Mouse (Mus musculus) midbrain, embryonic 14.5 days (tissue): ENCODE measurements at regions not wholly inside any gene's neighbourhood (a gene's known extent, or its start where the extent isn't known, plus 50 kb on each side); places are given as distances from the start of the nearest gene placed in this dataset.
A peak's percentile ranks its signal among the peaks of the same experiment; 100 is the strongest.

ENCODE experiments used
- ATAC-seq: fragments of 200-750 bp; cut with Nextera tagmentation; 2 replicates; pipeline ENCODE4 v1.8.0; 2017; ENCODE audit warnings: moderate number of reproducible peaks, moderate library complexity; ENCODE audit not compliant: low FRiP score, low TSS enrichment
- DNase-seq: peaks from one replicate; pipeline ENCODE4 v3.0.0-alpha.2; 2015
- H3K27ac ChIP-seq: fragments of 300-500 bp; sonication (generic); replicated peaks from 2 replicates; pipeline ENCODE4 v1.5.1; 2014; ENCODE audit warnings: mild to moderate bottlenecking, low read depth, low read length, moderate library complexity
- H3K27me3 ChIP-seq: fragments of 300-500 bp; sonication (generic); 2 replicates; pipeline ENCODE4 v1.6.1; 2014; ENCODE audit warnings: low read length, control low read depth, mixed read lengths; ENCODE audit not compliant: control insufficient read depth, insufficient read depth
- H3K36me3 ChIP-seq: fragments of 300-500 bp; sonication (generic); 2 replicates; pipeline ENCODE4 v1.6.1; 2014; ENCODE audit warnings: low read length, control low read depth; ENCODE audit not compliant: control insufficient read depth, insufficient read depth
- H3K4me1 ChIP-seq: fragments of 300-500 bp; sonication (generic); 2 replicates; pipeline ENCODE4 v1.6.1; 2014; ENCODE audit warnings: mild to moderate bottlenecking, antibody characterized with exemption, low read length, control low read depth; ENCODE audit not compliant: control insufficient read depth, insufficient read depth
- H3K4me2 ChIP-seq: fragments of 300-500 bp; sonication (generic); 2 replicates; pipeline ENCODE4 v1.6.1; 2014; ENCODE audit warnings: mild to moderate bottlenecking, low read length, moderate library complexity
- H3K4me3 ChIP-seq: fragments of 300-500 bp; sonication (generic); replicated peaks from 2 replicates; pipeline ENCODE4 v1.5.1; 2014; ENCODE audit warnings: low read depth, low read length
- H3K9ac ChIP-seq: fragments of 300-500 bp; sonication (generic); replicated peaks from 2 replicates; pipeline ENCODE4 v1.6.1; 2014; ENCODE audit warnings: mild to moderate bottlenecking, low read length, moderate library complexity
- H3K9me3 ChIP-seq: fragments of 300-500 bp; sonication (generic); 2 replicates; pipeline ENCODE4 v1.6.1; 2016; ENCODE audit warnings: low read length, control low read depth, mixed read lengths; ENCODE audit not compliant: control insufficient read depth
- WGBS: fragments of 180-500 bp; shearing (Covaris S2); extraction: QIAGEN DNeasy Blood & Tissue Kit; methylation state at CpG from one replicate; pipeline ENCODE4 v1.1.7; 2014; 5-methylcytosine and 5-hydroxymethylcytosine counted together

- ATAC-seq (no peak), DNase-seq (no peak)
- Histone ChIP-seq H3K4me1 (peaks cover 17% of the 10 kb centered on the region), H3K9ac (no peak overlapping the region), H3K36me3 (no peaks in the 10 kb centered on the region), H3K27ac (no peak overlapping the region), H3K4me3 (no peak overlapping the region), H3K9me3 (no peaks in the 10 kb centered on the region), H3K4me2 (no peak overlapping the region), H3K27me3 (no peaks in the 10 kb centered on the region)
- 80% methylated on average over 3 of the region's 3 CpGs for WGBS
Measured at GRCm38 (mm10) chr2:34074066-34074465, 186.3 kb upstream of the Mvb12b start.

DNA sequence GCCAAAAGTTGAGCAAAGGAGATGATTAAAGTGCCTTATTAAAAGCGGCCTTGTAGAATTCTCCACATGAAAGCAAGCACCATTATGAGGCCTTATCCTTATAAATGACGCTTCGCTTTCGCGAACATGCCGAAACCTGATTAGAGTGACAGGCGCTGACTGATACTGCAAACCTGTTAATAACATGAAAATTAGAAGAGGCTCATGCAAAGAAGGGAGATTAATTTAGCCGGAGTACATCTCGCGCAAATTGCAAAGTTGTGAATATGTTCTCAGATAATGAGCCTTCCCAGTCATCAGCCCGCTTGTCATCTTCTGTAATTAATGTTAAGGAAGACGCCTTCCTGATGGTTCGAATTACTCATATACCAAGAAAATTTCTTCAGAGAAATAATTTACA lies 177.8 kb upstream of the Mvb12b start:
- no peak for ATAC-seq
- H3K9me3 ChIP-seq = no peaks in the 10 kb centered on the region
- H3K27ac ChIP-seq = no peak overlapping the region; the same call in 1 of the 2 replicates
- H3K4me2 ChIP-seq = no peak overlapping the region
- no peak overlapping the region for H3K9ac ChIP-seq
- H3K4me3 ChIP-seq = no peak overlapping the region
- H3K4me1 ChIP-seq = 0 out of 2 replicates have a peak, but pooled peaks cover 5% of the 10 kb centered on the region
- DNase-seq = peak; percentile 53
- no peaks in the 10 kb centered on the region for H3K27me3 ChIP-seq
- H3K36me3 ChIP-seq = no peaks in the 10 kb centered on the region
- WGBS = 71% methylated on average over 13 of the region's 13 CpGs

DNA sequence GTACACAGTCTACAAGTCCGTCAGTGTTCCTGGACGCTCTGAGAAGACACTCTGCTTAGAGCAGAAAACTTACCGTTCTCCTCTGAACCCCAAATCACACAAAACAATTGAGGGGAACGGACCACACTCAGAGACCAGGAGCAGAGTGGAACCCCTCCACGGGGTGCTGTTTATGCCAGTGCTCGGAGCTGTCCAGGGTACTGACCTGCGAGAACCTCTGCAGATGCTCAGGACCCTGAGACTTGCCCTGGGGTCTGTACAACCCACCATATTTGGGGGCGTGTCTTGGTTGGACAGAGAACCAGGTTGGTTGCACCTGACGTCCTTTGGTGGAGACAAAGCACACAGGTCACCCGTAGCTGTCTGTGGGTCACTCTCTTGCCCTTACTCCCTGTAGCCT lies 177.3 kb upstream of the Mvb12b start:
- WGBS = 53% methylated on average over 10 of the region's 10 CpGs
- Histone ChIP-seq H3K27me3 (no peaks in the 10 kb centered on the region), H3K9ac (no peak overlapping the region), H3K9me3 (no peaks in the 10 kb centered on the region), H3K4me2 (no peak overlapping the region), H3K36me3 (no peaks in the 10 kb centered on the region), H3K27ac (peak overlapping the region; percentile 46; the same call in 1 of the 2 replicates), H3K4me1 (0 out of 2 replicates have a peak, but pooled peaks cover 5% of the 10 kb centered on the region), H3K4me3 (no peak overlapping the region)
- ATAC-seq (no peak), DNase-seq (no peak)

- Histone ChIP-seq H3K27me3 (no peaks in the 10 kb centered on the region), H3K36me3 (no peaks in the 10 kb centered on the region), H3K9me3 (no peaks in the 10 kb centered on the region), H3K27ac (no peak overlapping the region; the same call in 1 of the 2 replicates), H3K4me1 (no peaks in the 10 kb centered on the region), H3K9ac (no peak overlapping the region), H3K4me2 (no peak overlapping the region), H3K4me3 (no peak overlapping the region)
- 64% methylated on average over 13 of the region's 13 CpGs for WGBS
- DNase-seq = no peak
- ATAC-seq = no peak
Measured at GRCm38 (mm10) chr2:34056552-34056951, 168.8 kb upstream of the Mvb12b start.

- WGBS = 86% methylated on average over 5 of the region's 5 CpGs
- Histone ChIP-seq H3K4me2 (no peak overlapping the region), H3K36me3 (no peaks in the 10 kb centered on the region), H3K27ac (no peak overlapping the region), H3K9me3 (no peaks in the 10 kb centered on the region), H3K4me3 (no peak overlapping the region), H3K4me1 (no peaks in the 10 kb centered on the region), H3K27me3 (no peaks in the 10 kb centered on the region), H3K9ac (no peak overlapping the region)
- ATAC-seq (no peak), DNase-seq (no peak)
Measured at GRCm38 (mm10) chr2:34043064-34043463, 155.3 kb upstream of the Mvb12b start.

- no peak overlapping the region for H3K4me2 ChIP-seq
- no peaks in the 10 kb centered on the region for H3K36me3 ChIP-seq
- H3K4me3 ChIP-seq = no peak overlapping the region
- no peaks in the 10 kb centered on the region for H3K9me3 ChIP-seq
- 60% methylated on average over 7 of the region's 7 CpGs for WGBS
- H3K27me3 ChIP-seq = no peaks in the 10 kb centered on the region
- DNase-seq (no peak), ATAC-seq (no peak)
- H3K27ac ChIP-seq = no peak overlapping the region
- no peak overlapping the region for H3K9ac ChIP-seq
- H3K4me1 ChIP-seq = no peaks in the 10 kb centered on the region
Measured at GRCm38 (mm10) chr2:34042336-34042735, 154.6 kb upstream of the Mvb12b start.

GRCm38 (mm10) chr2:34038982-34039381 lies 151.2 kb upstream of the Mvb12b start:
- WGBS = 64% methylated on average over 8 of the region's 8 CpGs

DNA sequence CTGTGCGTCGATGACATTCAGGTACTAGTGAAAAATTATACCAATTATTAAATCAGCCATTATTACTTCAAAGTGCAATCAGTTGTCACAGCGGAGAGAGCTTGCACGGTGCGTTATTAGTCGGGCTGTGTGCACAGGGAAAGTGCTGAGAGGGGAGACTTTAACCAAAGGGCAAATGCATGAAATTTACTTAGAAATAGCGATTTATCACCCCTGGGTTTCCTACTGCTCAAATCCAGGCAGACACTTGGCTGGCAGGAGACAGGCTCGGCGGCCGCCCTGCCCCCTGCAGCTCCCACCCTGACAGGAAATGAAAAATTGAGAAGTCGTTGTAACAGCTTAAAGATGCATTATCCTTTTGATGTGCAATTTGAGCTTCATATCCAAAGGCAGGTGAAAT lies 145.5 kb upstream of the Mvb12b start:
- H3K9ac ChIP-seq = peak overlapping the region; percentile 37; the same call in 1 of the 2 replicates

More at GRCm38 (mm10) chr2:34038982-34039381, 151.2 kb upstream of the Mvb12b start:
- ATAC-seq (no peak), DNase-seq (peak; percentile 47)
- Histone ChIP-seq H3K4me1 (peaks cover under 1% of the 10 kb centered on the region), H3K27me3 (no peaks in the 10 kb centered on the region), H3K9me3 (no peaks in the 10 kb centered on the region), H3K9ac (no peak overlapping the region), H3K36me3 (no peaks in the 10 kb centered on the region), H3K27ac (peak overlapping the region; percentile 57), H3K4me3 (no peak overlapping the region), H3K4me2 (no peak overlapping the region)

DNA sequence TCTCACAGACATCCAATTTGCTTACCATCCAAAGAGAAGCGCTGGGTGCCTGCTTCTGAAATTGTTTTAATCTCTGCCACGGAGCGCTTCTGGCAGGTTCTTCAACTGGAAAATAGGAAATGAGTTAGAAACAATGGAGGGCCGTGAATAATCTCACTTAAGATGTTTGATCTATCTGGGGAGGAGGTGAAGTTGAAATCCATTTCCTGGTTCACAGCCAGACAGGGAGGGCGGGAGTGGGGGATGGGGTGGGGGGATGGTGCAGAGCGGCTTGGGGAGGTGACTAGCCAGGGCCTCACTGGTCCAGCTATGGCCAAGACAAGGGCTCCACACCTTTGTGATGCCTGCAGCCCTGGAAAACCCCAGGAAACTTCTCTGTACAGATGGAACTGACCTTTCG lies 143.7 kb upstream of the Mvb12b start:
- H3K4me2 ChIP-seq = peak overlapping the region; percentile 1; the same call in 1 of the 2 replicates
- ATAC-seq (no peak), DNase-seq (no peak)
- H3K4me1 ChIP-seq = peaks cover 45% of the 10 kb centered on the region
- no peak overlapping the region for H3K9ac ChIP-seq
- no peaks in the 10 kb centered on the region for H3K36me3 ChIP-seq
- no peak overlapping the region for H3K4me3 ChIP-seq
- no peaks in the 10 kb centered on the region for H3K27me3 ChIP-seq
- H3K9me3 ChIP-seq = no peaks in the 10 kb centered on the region
- 17% methylated on average over 7 of the region's 7 CpGs for WGBS
- H3K27ac ChIP-seq = peak overlapping the region; percentile 32

More for the DNA sequence above, 145.5 kb upstream of the Mvb12b start:
- H3K36me3 ChIP-seq = no peaks in the 10 kb centered on the region
- peak; percentile 48 for ATAC-seq
- no peaks in the 10 kb centered on the region for H3K27me3 ChIP-seq
- H3K9me3 ChIP-seq = no peaks in the 10 kb centered on the region
- peak overlapping the region; percentile 84 for H3K27ac ChIP-seq
- peaks cover 34% of the 10 kb centered on the region for H3K4me1 ChIP-seq
- H3K4me2 ChIP-seq = 0 out of 2 replicates have a peak overlapping the region, but pooled peaks have one; percentile 10
- DNase-seq = peak; percentile 59
- H3K4me3 ChIP-seq = no peak overlapping the region
- 31% methylated on average over 11 of the region's 11 CpGs for whole genome bisulfite sequencing
